Mouse (Mus musculus) neutrophil, adult 59 days (primary cell): ENCODE measurements around the gene Akr1c21. TPM values are rescaled to one million over a fixed set of nuclear protein-coding genes. Genes with fewer than 3 reads are reported as not detected.

Source experiments
- total RNA-seq, 2 experiments: library from RNA; stranded (reverse); gene quantifications; 1 replicate in 1 of 2; 2 replicates in 1 of 2; pipeline ENCODE4 v1.2.4; 2023

Gene Akr1c21
- total RNA-seq = not detected

GRCm38 (mm10) chr13:4573871-4574270 lies at the start of gene Akr1c21:
TSS of gene Akr1c21 (plus strand) at chr13:4574075.

DNA sequence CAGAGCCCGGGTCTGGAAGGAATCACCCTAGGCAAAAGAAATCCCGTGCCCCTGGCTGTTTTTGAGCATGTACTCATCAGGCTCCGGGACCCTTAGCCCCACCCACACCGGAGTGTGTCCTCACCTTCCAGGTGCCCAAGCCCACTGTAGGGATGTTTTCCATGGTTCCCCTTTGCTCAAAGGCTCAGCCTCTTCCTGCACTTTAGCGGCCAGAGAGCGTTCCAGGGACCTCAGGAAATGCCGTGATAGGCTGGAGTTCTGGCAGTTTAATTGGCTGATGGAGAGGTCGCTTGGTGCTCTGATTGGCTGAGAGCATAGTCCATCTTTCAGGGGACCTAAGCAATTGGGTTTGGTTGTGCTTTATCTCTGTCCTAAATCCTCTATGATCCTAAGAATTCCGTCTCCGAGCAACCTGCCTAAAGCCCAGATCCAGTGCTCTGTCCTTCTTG lies 35.1 kb downstream of the Akr1c21 start, which contains the start of gene Akr1e1:
TSS of gene Akr1e1 (minus strand) at position 214 of the 449 bp plus-strand sequence.

Other genes starting within 250 kb of the Akr1c21 start
- not detected for gene Akr1c6, start 139.8 kb upstream of the Akr1c21 start, total RNA-seq
- not detected for gene Akr1c20, start 50.7 kb upstream of the Akr1c21 start, total RNA-seq
- gene Akr1e1, start 35.1 kb downstream of the Akr1c21 start, total RNA-seq = 1 to 10 TPM in 1 of 2 experiments, under 1 TPM in 1; 1.00 to 6.8 TPM